Mouse (Mus musculus) thymus, adult 18-20 months (tissue): ENCODE measurements around the gene Txlna.

Experiments used
- DNase-seq, 2 experiments: peaks; one replicate each; pipeline ENCODE4 v3.0.0; 2022; ENCODE audit warnings: mixed read lengths in 2 of 2

The Txlna gene

GRCm38 (mm10) chr4:129624281-129625028, 16.4 kb downstream of the Txlna start:
- peak; percentile 80 to 86 for DNase-seq

GRCm38 (mm10) chr4:129623681-129624091, 17.2 kb downstream of the Txlna start, which contains the start of gene Ccdc28b:
TSS of gene Ccdc28b (minus strand) at chr4:129623947.
- DNase-seq: peak in 1 of 2 experiments; percentile 34

- no peak for DNase-seq
Measured at GRCm38 (mm10) chr4:129622803-129623535, 17.9 kb downstream of the Txlna start.

- no peak for DNase-seq
Measured at GRCm38 (mm10) chr4:129622120-129622802, 18.6 kb downstream of the Txlna start.

- no peak for DNase-seq
Measured at GRCm38 (mm10) chr4:129621283-129621841, 19.5 kb downstream of the Txlna start.

- no peak for DNase-seq
Measured at GRCm38 (mm10) chr4:129620419-129621282, 20.2 kb downstream of the Txlna start.

GRCm38 (mm10) chr4:129618786-129619691, 21.8 kb downstream of the Txlna start, which contains the start of gene Iqcc:
TSS of gene Iqcc (minus strand) at chr4:129619099.
- peak; percentile 95 to 96 for DNase-seq

- DNase-seq: no peak
Measured at GRCm38 (mm10) chr4:129618031-129618430, 22.8 kb downstream of the Txlna start.

GRCm38 (mm10) chr4:129617121-129617641, 23.7 kb downstream of the Txlna start:
- DNase-seq: no peak

- no peak for DNase-seq
Measured at GRCm38 (mm10) chr4:129616631-129617030, 24.2 kb downstream of the Txlna start.

GRCm38 (mm10) chr4:129615801-129616290, 25.0 kb downstream of the Txlna start:
- no peak for DNase-seq

GRCm38 (mm10) chr4:129614093-129614492, 26.8 kb downstream of the Txlna start, which contains the start of gene Dcdc2b:
TSS of gene Dcdc2b (minus strand) at chr4:129614257.
- DNase-seq: peak in 1 of 2 experiments; percentile 4

- no peak for DNase-seq
Measured at GRCm38 (mm10) chr4:129610472-129610871, 30.4 kb downstream of the Txlna start.

GRCm38 (mm10) chr4:129610026-129610425, 30.8 kb downstream of the Txlna start:
- DNase-seq: peak; percentile 77 to 89

- peak in 1 of 2 experiments; percentile 60 for DNase-seq
Measured at GRCm38 (mm10) chr4:129609139-129609631, 31.7 kb downstream of the Txlna start.

GRCm38 (mm10) chr4:129608426-129609025, 32.3 kb downstream of the Txlna start:
- peak; percentile 65 to 75 for DNase-seq

- peak; percentile 74 to 82 for DNase-seq
Measured at GRCm38 (mm10) chr4:129600233-129601158, 40.4 kb downstream of the Txlna start, which contains the start of the genes Eif3i and Tmem234. TSS of gene Eif3i (minus strand) at chr4:129600648. TSS of gene Tmem234 (plus strand) at chr4:129600668.

GRCm38 (mm10) chr4:129588865-129589264, 52.0 kb downstream of the Txlna start:
- DNase-seq: no peak
